Comparison of ENCODE assay signal across 9 mouse cellular contexts in the genomic region with DNA sequence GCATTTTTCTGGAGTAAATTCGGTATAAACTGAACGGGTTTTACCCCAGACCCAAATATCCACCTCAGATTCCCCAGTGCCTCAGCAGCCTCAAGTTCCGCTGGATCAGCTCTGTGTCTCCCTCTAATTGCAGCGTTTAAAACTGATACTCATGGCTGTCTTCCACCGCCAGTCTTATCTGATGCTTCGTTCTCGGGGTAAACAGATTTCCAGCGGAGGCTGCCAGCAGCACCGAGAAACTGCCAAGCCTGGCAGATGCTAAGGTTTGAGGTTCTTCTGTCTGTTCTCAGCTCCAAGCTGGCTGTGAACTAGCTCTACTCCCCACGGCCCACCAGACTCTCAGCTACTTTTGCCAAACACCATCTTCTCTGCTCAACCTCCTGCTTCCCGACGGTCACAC.
DNase-seq lines count a peak whose midpoint lies in the region; ATAC-seq and TF ChIP-seq lines count a peak whose summit lies in the region.
"Had no signal": no experiment of that assay in that cellular context is flagged by ENCODE, and none has a peak within 500 bp of the region (broad histone marks: within the 10 kb centered on the region; RNA-seq: fewer than 3 reads in every experiment).

No protein-coding gene starts in this region.

- TF ChIP-seq POLR2A in small intestine, adult 2 months (IDR thresholded peaks at IDR 0.05; ENCODE audit: low read depth, low read length): no peak

- peak; percentile 25 to 65 for DNase-seq in urinary bladder, adult 18-20 months (ENCODE audit: low spot score in 2 of 2)
- DNase-seq in urinary bladder, postnatal 10 days (ENCODE audit: low spot score): no peak
- DNase-seq in cerebellum, postnatal 4 days (ENCODE audit: low spot score in 2 of 2): peak; percentile 24 to 78
- DNase-seq in left cerebral cortex, postnatal 14 days (ENCODE audit: low spot score in 2 of 2): peak; percentile 79 to 90
- DNase-seq in limb, embryonic 10.5 days (ENCODE audit: low spot score): no peak

- peak; percentile 16; the same call in 1 of the 2 replicates for TF ChIP-seq CTCF in small intestine, adult 2 months (IDR thresholded peaks at IDR 0.05; ENCODE audit: extremely low read depth, insufficient read length, insufficient replicate concordance, low read depth, low read length)

- ATAC-seq in heart, embryonic 14.5 days (ENCODE audit: insufficient number of reproducible peaks, insufficient read depth, low FRiP score, low read depth): no peak
- ATAC-seq in activated CD4-positive, CD25-positive, alpha-beta regulatory T cell, adult 4 months: no peak

- intact Hi-C loops in left cerebral cortex, postnatal 14 days (cut with DNase I): no loop called here

- no peak overlapping the region for H3K4me3 ChIP-seq in heart, embryonic 14.5 days (ENCODE audit: control insufficient read depth in 1 of 2, insufficient read depth in 1 of 2, low read depth in 1 of 2, low read length in 2 of 2)
- no peak overlapping the region for H3K4me3 ChIP-seq in small intestine, adult 2 months (ENCODE audit: low read depth, low read length)
- H3K4me3 ChIP-seq in limb, embryonic 10.5 days: no peak overlapping the region
- H3K4me3 ChIP-seq: megakaryocyte, embryonic 14.5 days had no signal

- peak overlapping the region; percentile 34 for H3K4me2 ChIP-seq in heart, embryonic 14.5 days (ENCODE audit: low read length)

- H3K4me1 ChIP-seq in heart, embryonic 14.5 days (ENCODE audit: control insufficient read depth in 2 of 2, insufficient read depth in 2 of 2, low read length in 2 of 2): no peaks in the 10 kb centered on the region
- no peaks in the 10 kb centered on the region for H3K4me1 ChIP-seq in small intestine, adult 2 months (ENCODE audit: control insufficient read depth, insufficient read depth, insufficient read length, low read length)
- 0 out of 2 replicates have a peak, but pooled peaks cover 4% of the 10 kb centered on the region for H3K4me1 ChIP-seq in limb, embryonic 10.5 days
- H3K4me1 ChIP-seq: megakaryocyte, embryonic 14.5 days had no signal

- no peaks in the 10 kb centered on the region for H3K27me3 ChIP-seq in heart, embryonic 14.5 days (ENCODE audit: control insufficient read depth, insufficient read depth, low read length)
- no peaks in the 10 kb centered on the region for H3K27me3 ChIP-seq in small intestine, adult 2 months (ENCODE audit: control insufficient read depth, insufficient read depth, low read length)
- no peaks in the 10 kb centered on the region for H3K27me3 ChIP-seq in limb, embryonic 10.5 days (ENCODE audit: low read depth, poor library complexity, severe bottlenecking)
- H3K27me3 ChIP-seq: megakaryocyte, embryonic 14.5 days had no signal

- H3K9ac ChIP-seq in heart, embryonic 14.5 days (ENCODE audit: low read length): no peak overlapping the region

- 38% methylated on average over 12 of the region's 12 CpGs for WGBS in heart, embryonic 14.5 days
- WGBS in small intestine, adult 2 months: 36% methylated on average over 12 of the region's 12 CpGs
- 77% methylated on average over 12 of the region's 12 CpGs for WGBS in limb, embryonic 10.5 days

- H3K27ac ChIP-seq in heart, embryonic 14.5 days (replicated peaks in 1 of 2; ENCODE audit: control insufficient read depth in 1 of 2, insufficient read depth in 1 of 2, low read depth in 2 of 2, low read length in 2 of 2): no peak overlapping the region
- H3K27ac ChIP-seq in small intestine, adult 2 months (ENCODE audit: insufficient read depth, low read depth, low read length): no peak overlapping the region
- H3K27ac ChIP-seq in limb, embryonic 10.5 days: no peak overlapping the region

- no peaks in the 10 kb centered on the region for H3K36me3 ChIP-seq in heart, embryonic 14.5 days (ENCODE audit: control insufficient read depth, insufficient read depth, low read length)
- no peaks in the 10 kb centered on the region for H3K36me3 ChIP-seq in small intestine, adult 2 months (ENCODE audit: control insufficient read depth, insufficient read depth, low read length)
- H3K36me3 ChIP-seq in limb, embryonic 10.5 days: no peaks in the 10 kb centered on the region

- 0 out of 2 replicates have a peak, but pooled peaks cover 3% of the 10 kb centered on the region for H3K9me3 ChIP-seq in heart, embryonic 14.5 days (ENCODE audit: control insufficient read depth, low read length)
- no peaks in the 10 kb centered on the region for H3K9me3 ChIP-seq in limb, embryonic 10.5 days (replicated peaks)

Comparison
In these comparisons a context has a peak if more than half of its experiments do, and no peak if none do; other contexts are left out.
1. DNase-seq: peak in urinary bladder, adult 18-20 months (2 of 2), cerebellum, postnatal 4 days (2 of 2) and left cerebral cortex, postnatal 14 days (2 of 2); none in urinary bladder, postnatal 10 days (single experiment) and limb, embryonic 10.5 days (single experiment).